Mouse (Mus musculus) forebrain, embryonic 10.5 days (tissue): Measurements from ENCODE around the gene Ankrd24. TPM values are rescaled to one million over a fixed set of nuclear protein-coding genes. Genes with fewer than 3 reads are reported as not detected.
A peak's percentile ranks its signal among the peaks of the same experiment; 100 is the strongest.

Experiments used
- DNase-seq: peaks from one replicate; pipeline ENCODE4 v3.0.0-alpha.2; 2017; ENCODE audit warnings: low spot score; ENCODE audit errors: extremely low spot score
- H3K27ac ChIP-seq: fragments of 300-500 bp; sonication (generic); 2 replicates; pipeline ENCODE4 v1.5.1; 2016; ENCODE audit warnings: mild to moderate bottlenecking
- H3K27me3 ChIP-seq: fragments of 300-500 bp; sonication (generic); 2 replicates; pipeline ENCODE4 v1.6.1; 2016; ENCODE audit warnings: mild to moderate bottlenecking; ENCODE audit not compliant: poor library complexity, severe bottlenecking
- H3K36me3 ChIP-seq: fragments of 300-500 bp; sonication (generic); replicated peaks from 2 replicates; pipeline ENCODE4 v1.6.1; 2016; ENCODE audit warnings: mild to moderate bottlenecking, moderate library complexity
- H3K4me1 ChIP-seq: fragments of 300-500 bp; sonication (generic); 2 replicates; pipeline ENCODE4 v1.6.1; 2016
- H3K4me3 ChIP-seq: fragments of 300-500 bp; sonication (generic); 2 replicates; pipeline ENCODE4 v1.5.1; 2016; ENCODE audit warnings: mild to moderate bottlenecking, moderate library complexity
- H3K9me3 ChIP-seq: fragments of 300-500 bp; sonication (generic); 2 replicates; pipeline ENCODE4 v1.6.1; 2016; ENCODE audit warnings: mild to moderate bottlenecking, moderate library complexity
- WGBS: fragments of 180-500 bp; shearing (Covaris S2); methylation state at CpG from one replicate; pipeline ENCODE4 v1.1.7; 2016; 5-methylcytosine and 5-hydroxymethylcytosine counted together
- polyA plus RNA-seq: library from polyadenylated mRNA; unstranded; fragments of >200 nt; fragmentation: Nextera tagmentation; extraction: Ambion mirVana; gene quantifications from 2 replicates; pipeline ENCODE4 v1.2.1, GENCODE M21; 2016

Gene Ankrd24
- polyA plus RNA-seq, 1 experiment from 2014 or later, result 4.8 TPM

GRCm38 (mm10) chr10:81598871-81599270 is 29.5 kb upstream of the Ankrd24 start:
- no peak overlapping the region for H3K27ac ChIP-seq
- no peak for DNase-seq
- H3K36me3 ChIP-seq, result no peaks in the 10 kb centered on the region
- H3K27me3 ChIP-seq, result peaks cover 88% of the 10 kb centered on the region
- peaks cover 79% of the 10 kb centered on the region for H3K4me1 ChIP-seq
- H3K9me3 ChIP-seq, result no peaks in the 10 kb centered on the region
- WGBS, result 67% methylated on average over 6 of the region's 6 CpGs
- H3K4me3 ChIP-seq, result no peak overlapping the region

DNA sequence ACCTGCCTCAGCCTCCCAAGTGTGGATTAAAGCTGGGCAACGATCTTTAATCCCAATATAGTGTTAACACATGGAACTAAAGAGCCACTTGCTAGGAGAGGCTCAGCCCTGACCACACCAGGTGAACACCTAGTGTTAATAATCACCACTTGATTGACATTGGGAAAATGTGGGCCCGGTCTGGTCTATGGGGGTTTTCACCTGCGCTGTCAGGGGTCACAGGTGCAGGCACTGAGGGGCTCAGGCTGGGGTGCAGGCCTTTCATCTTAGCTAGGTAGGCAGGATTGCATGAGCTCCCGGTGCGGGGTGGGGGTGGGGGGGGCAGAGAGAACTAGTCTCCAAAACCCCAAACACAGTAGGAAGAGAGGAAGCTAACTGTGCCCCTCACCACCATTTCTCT is 28.7 kb upstream of the Ankrd24 start:
- no peaks in the 10 kb centered on the region for H3K9me3 ChIP-seq
- peaks cover 88% of the 10 kb centered on the region for H3K27me3 ChIP-seq
- H3K4me1 ChIP-seq, result peaks cover 81% of the 10 kb centered on the region
- H3K4me3 ChIP-seq, result no peak overlapping the region
- no peak overlapping the region for H3K27ac ChIP-seq
- no peak for DNase-seq
- no peaks in the 10 kb centered on the region for H3K36me3 ChIP-seq
- 78% methylated on average over 5 of the region's 5 CpGs for WGBS

GRCm38 (mm10) chr10:81600096-81600495 is 28.2 kb upstream of the Ankrd24 start:
- no peaks in the 10 kb centered on the region for H3K9me3 ChIP-seq
- H3K4me1 ChIP-seq, result peaks cover 84% of the 10 kb centered on the region
- 52% methylated on average over 10 of the region's 10 CpGs for WGBS
- H3K27ac ChIP-seq, result no peak overlapping the region
- no peaks in the 10 kb centered on the region for H3K36me3 ChIP-seq
- peaks cover 85% of the 10 kb centered on the region for H3K27me3 ChIP-seq
- DNase-seq, result no peak
- no peak overlapping the region for H3K4me3 ChIP-seq

- peak; percentile 98 for DNase-seq
- Histone ChIP-seq H3K27me3 (peaks cover 78% of the 10 kb centered on the region), H3K27ac (peak within 1 kb of the TSS; percentile 56), H3K9me3 (no peaks in the 10 kb centered on the region), H3K4me3 (peak within 1 kb of the TSS; percentile 44), H3K36me3 (no peaks in the 10 kb centered on the region), H3K4me1 (peaks cover 84% of the 10 kb centered on the region)
- WGBS, result under 1% methylated on average over 28 of the region's 28 CpGs
Observed at GRCm38 (mm10) chr10:81600738-81601203, 27.6 kb upstream of the Ankrd24 start, which contains the start of gene Tle6. TSS of gene Tle6 (minus strand) at chr10:81601073.

GRCm38 (mm10) chr10:81601396-81601905 is 26.9 kb upstream of the Ankrd24 start:
- H3K27me3 ChIP-seq, result peaks cover 72% of the 10 kb centered on the region
- 0 out of 2 replicates have a peak overlapping the region, but pooled peaks have one; percentile 20 for H3K27ac ChIP-seq

GRCm38 (mm10) chr10:81602741-81603151 is 25.6 kb upstream of the Ankrd24 start:
- Histone ChIP-seq H3K4me1 (peaks cover 74% of the 10 kb centered on the region), H3K36me3 (peaks cover under 1% of the 10 kb centered on the region; the same call in 1 of the 2 replicates), H3K27me3 (peaks cover 59% of the 10 kb centered on the region), H3K9me3 (no peaks in the 10 kb centered on the region), H3K4me3 (no peak overlapping the region), H3K27ac (no peak overlapping the region)
- no peak for DNase-seq
- WGBS, result 26% methylated on average over 4 of the region's 4 CpGs

More at GRCm38 (mm10) chr10:81601396-81601905, 26.9 kb upstream of the Ankrd24 start:
- H3K9me3 ChIP-seq, result no peaks in the 10 kb centered on the region
- H3K4me1 ChIP-seq, result peaks cover 81% of the 10 kb centered on the region
- DNase-seq, result no peak
- H3K4me3 ChIP-seq, result peak overlapping the region; percentile 44; the same call in 1 of the 2 replicates
- WGBS, result 18% methylated on average over 7 of the region's 7 CpGs
- H3K36me3 ChIP-seq, result no peaks in the 10 kb centered on the region

GRCm38 (mm10) chr10:81604019-81604967 is 24.0 kb upstream of the Ankrd24 start:
- peak overlapping the region; percentile 82; the same call in 1 of the 2 replicates for H3K27ac ChIP-seq
- H3K4me3 ChIP-seq, result peak overlapping the region; percentile 67; the same call in 1 of the 2 replicates
- no peaks in the 10 kb centered on the region for H3K9me3 ChIP-seq
- DNase-seq, result no peak
- H3K36me3 ChIP-seq, result peaks cover 10% of the 10 kb centered on the region
- H3K4me1 ChIP-seq, result peaks cover 60% of the 10 kb centered on the region
- 82% methylated on average over 12 of the region's 12 CpGs for WGBS
- H3K27me3 ChIP-seq, result peaks cover 43% of the 10 kb centered on the region

GRCm38 (mm10) chr10:81604968-81605665 is 23.2 kb upstream of the Ankrd24 start:
- 21% methylated on average over 29 of the region's 29 CpGs for WGBS
- DNase-seq, result peak; percentile 83
- peaks cover 53% of the 10 kb centered on the region for H3K4me1 ChIP-seq
- H3K36me3 ChIP-seq, result peaks cover 12% of the 10 kb centered on the region
- peak overlapping the region; percentile 67 for H3K4me3 ChIP-seq
- peak overlapping the region; percentile 82 for H3K27ac ChIP-seq
- H3K9me3 ChIP-seq, result no peaks in the 10 kb centered on the region
- H3K27me3 ChIP-seq, result peaks cover 35% of the 10 kb centered on the region

- Histone ChIP-seq H3K4me1 (peaks cover 48% of the 10 kb centered on the region), H3K36me3 (peaks cover 12% of the 10 kb centered on the region), H3K27me3 (peaks cover 30% of the 10 kb centered on the region), H3K9me3 (no peaks in the 10 kb centered on the region; the same call in 1 of the 2 replicates), H3K4me3 (peak overlapping the region; percentile 67), H3K27ac (peak overlapping the region; percentile 82)
- 4% methylated on average over 14 of the region's 14 CpGs for WGBS
- DNase-seq, result no peak
Observed at GRCm38 (mm10) chr10:81605666-81605973, 22.7 kb upstream of the Ankrd24 start.

- Histone ChIP-seq H3K36me3 (peaks cover 12% of the 10 kb centered on the region), H3K4me1 (peaks cover 43% of the 10 kb centered on the region), H3K27ac (peak within 1 kb of the TSS; percentile 90), H3K9me3 (peaks cover 5% of the 10 kb centered on the region; the same call in 1 of the 2 replicates), H3K4me3 (peak within 1 kb of the TSS; percentile 67), H3K27me3 (peaks cover 26% of the 10 kb centered on the region)
- DNase-seq, result peak; percentile 94
- WGBS, result under 1% methylated on average over 39 of the region's 39 CpGs
Observed at GRCm38 (mm10) chr10:81605974-81606751, 22.2 kb upstream of the Ankrd24 start, which contains the start of gene BC025920. TSS of gene BC025920 (plus strand) at chr10:81606270.

DNA sequence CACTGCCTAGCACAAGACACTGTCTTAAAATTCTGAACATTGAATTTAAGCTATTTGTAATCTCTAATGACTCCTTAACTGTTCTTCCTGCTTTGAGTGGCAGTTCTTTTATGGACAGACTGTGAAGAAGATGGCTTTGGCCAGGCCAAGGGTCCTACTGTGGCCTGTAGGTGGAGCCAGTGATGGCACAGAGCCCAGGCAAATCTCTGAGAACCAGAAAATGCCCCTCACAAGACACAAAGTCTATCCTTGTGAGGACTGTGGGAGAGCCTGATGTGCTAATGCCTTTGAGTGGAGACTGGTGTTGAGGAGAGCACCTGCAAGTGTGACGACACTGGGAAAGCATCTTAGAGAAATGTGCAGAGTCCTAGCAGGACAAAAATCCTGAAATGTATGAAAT is 20.0 kb upstream of the Ankrd24 start:
- Histone ChIP-seq H3K9me3 (peaks cover 7% of the 10 kb centered on the region; the same call in 1 of the 2 replicates), H3K4me1 (peaks cover 23% of the 10 kb centered on the region)
- 86% methylated on average over 1 of the region's 1 CpGs for whole genome bisulfite sequencing

GRCm38 (mm10) chr10:81612779-81613178 is 15.6 kb upstream of the Ankrd24 start:
- H3K4me3 ChIP-seq, result no peak overlapping the region
- no peak overlapping the region for H3K27ac ChIP-seq
- DNase-seq, result no peak
- peaks cover 8% of the 10 kb centered on the region for H3K4me1 ChIP-seq
- no peaks in the 10 kb centered on the region for H3K27me3 ChIP-seq
- 69% methylated on average over 3 of the region's 3 CpGs for WGBS
- peaks cover 7% of the 10 kb centered on the region; the same call in 1 of the 2 replicates for H3K9me3 ChIP-seq
- peaks cover 11% of the 10 kb centered on the region for H3K36me3 ChIP-seq

More for the DNA sequence above, 20.0 kb upstream of the Ankrd24 start:
- peaks cover 10% of the 10 kb centered on the region for H3K27me3 ChIP-seq
- no peak overlapping the region for H3K27ac ChIP-seq
- peaks cover 12% of the 10 kb centered on the region for H3K36me3 ChIP-seq
- H3K4me3 ChIP-seq, result no peak overlapping the region
- DNase-seq, result no peak
